Mouse (Mus musculus): Measurements from ENCODE around the gene Smurf1. TPM values are rescaled to one million over a fixed set of nuclear protein-coding genes. Genes with fewer than 3 reads are reported as not detected.

The Smurf1 gene
- polyA plus RNA-seq, 1 experiment, result 5.8 TPM

GRCm38 (mm10) chr5:144971266-144971665 lies 5.6 kb upstream of the Smurf1 start:
- Histone ChIP-seq H3K4me1 (ENCODE audit: control insufficient read depth, insufficient read depth, low read length) (no peaks in the 10 kb centered on the region), H3K4me3 (replicated peaks; ENCODE audit: control insufficient read depth, low read depth, low read length) (no peak overlapping the region), H3K27ac (ENCODE audit: control insufficient read depth, insufficient read depth, low read depth, low read length, poor library complexity) (no peak overlapping the region)
- TF ChIP-seq CTCF (IDR thresholded peaks at IDR 0.05; ENCODE audit: control insufficient read depth, insufficient read depth, low read length) (no peak), POLR2A (IDR thresholded peaks at IDR 0.05; ENCODE audit: borderline replicate concordance, control insufficient read depth, low read depth, low read length) (no peak)
- 85% methylated on average over 3 of the region's 3 CpGs for WGBS

GRCm38 (mm10) chr5:144964872-144965638 lies 592 bp downstream of the Smurf1 start:
- WGBS, result 4% methylated on average over 43 of the region's 56 CpGs
- peak overlapping the region; percentile 64 for H3K4me3 ChIP-seq (replicated peaks; ENCODE audit: control insufficient read depth, low read depth, low read length)
- H3K4me1 ChIP-seq (ENCODE audit: control insufficient read depth, insufficient read depth, low read length), result peaks cover 2% of the 10 kb centered on the region; the same call in 1 of the 2 replicates
- H3K27ac ChIP-seq (ENCODE audit: control insufficient read depth, insufficient read depth, low read depth, low read length, poor library complexity), result peak overlapping the region; percentile 78; the same call in 1 of the 2 replicates
- TF ChIP-seq CTCF (IDR thresholded peaks at IDR 0.05; ENCODE audit: control insufficient read depth, insufficient read depth, low read length) (no peak), POLR2A (IDR thresholded peaks at IDR 0.05; ENCODE audit: borderline replicate concordance, control insufficient read depth, low read depth, low read length) (no peak)

GRCm38 (mm10) chr5:144964465-144964864 lies 1.2 kb downstream of the Smurf1 start:
- Histone ChIP-seq H3K27ac (ENCODE audit: control insufficient read depth, insufficient read depth, low read depth, low read length, poor library complexity) (no peak overlapping the region), H3K4me1 (ENCODE audit: control insufficient read depth, insufficient read depth, low read length) (peaks cover 2% of the 10 kb centered on the region; the same call in 1 of the 2 replicates), H3K4me3 (replicated peaks; ENCODE audit: control insufficient read depth, low read depth, low read length) (no peak overlapping the region)
- 59% methylated on average over 8 of the region's 8 CpGs for WGBS
- TF ChIP-seq CTCF (IDR thresholded peaks at IDR 0.05; ENCODE audit: control insufficient read depth, insufficient read depth, low read length), result no peak
- TF ChIP-seq POLR2A (IDR thresholded peaks at IDR 0.05; ENCODE audit: borderline replicate concordance, control insufficient read depth, low read depth, low read length), result no peak

- 14% methylated on average over 13 of the region's 13 CpGs for WGBS
- H3K27ac ChIP-seq (ENCODE audit: control insufficient read depth, insufficient read depth, low read depth, low read length, poor library complexity), result no peak overlapping the region
- peaks cover 2% of the 10 kb centered on the region; the same call in 1 of the 2 replicates for H3K4me1 ChIP-seq (ENCODE audit: control insufficient read depth, insufficient read depth, low read length)
- TF ChIP-seq CTCF (IDR thresholded peaks at IDR 0.05; ENCODE audit: control insufficient read depth, insufficient read depth, low read length) (no peak), POLR2A (IDR thresholded peaks at IDR 0.05; ENCODE audit: borderline replicate concordance, control insufficient read depth, low read depth, low read length) (no peak)
- H3K4me3 ChIP-seq (replicated peaks; ENCODE audit: control insufficient read depth, low read depth, low read length), result no peak overlapping the region
Observed at GRCm38 (mm10) chr5:144963817-144964261, 1.8 kb downstream of the Smurf1 start.

GRCm38 (mm10) chr5:144963401-144963800 lies 2.2 kb downstream of the Smurf1 start:
- no peak for TF ChIP-seq POLR2A (IDR thresholded peaks at IDR 0.05; ENCODE audit: borderline replicate concordance, control insufficient read depth, low read depth, low read length)
- no peak for TF ChIP-seq CTCF (IDR thresholded peaks at IDR 0.05; ENCODE audit: control insufficient read depth, insufficient read depth, low read length)
- Histone ChIP-seq H3K27ac (ENCODE audit: control insufficient read depth, insufficient read depth, low read depth, low read length, poor library complexity) (no peak overlapping the region), H3K4me1 (ENCODE audit: control insufficient read depth, insufficient read depth, low read length) (peaks cover 2% of the 10 kb centered on the region; the same call in 1 of the 2 replicates), H3K4me3 (replicated peaks; ENCODE audit: control insufficient read depth, low read depth, low read length) (no peak overlapping the region)
- WGBS, result 16% methylated on average over 3 of the region's 3 CpGs

- WGBS, result 86% methylated on average over 9 of the region's 9 CpGs
- Histone ChIP-seq H3K27ac (ENCODE audit: control insufficient read depth, insufficient read depth, low read depth, low read length, poor library complexity) (no peak overlapping the region), H3K4me3 (replicated peaks; ENCODE audit: control insufficient read depth, low read depth, low read length) (no peak overlapping the region), H3K4me1 (ENCODE audit: control insufficient read depth, insufficient read depth, low read length) (no peaks in the 10 kb centered on the region)
- TF ChIP-seq CTCF (IDR thresholded peaks at IDR 0.05; ENCODE audit: control insufficient read depth, insufficient read depth, low read length) (no peak), POLR2A (IDR thresholded peaks at IDR 0.05; ENCODE audit: borderline replicate concordance, control insufficient read depth, low read depth, low read length) (no peak)
Observed at GRCm38 (mm10) chr5:144958271-144958670, 7.4 kb downstream of the Smurf1 start.

- Histone ChIP-seq H3K27ac (ENCODE audit: control insufficient read depth, insufficient read depth, low read depth, low read length, poor library complexity) (no peak overlapping the region), H3K4me1 (ENCODE audit: control insufficient read depth, insufficient read depth, low read length) (no peaks in the 10 kb centered on the region), H3K4me3 (replicated peaks; ENCODE audit: control insufficient read depth, low read depth, low read length) (no peak overlapping the region)
- WGBS, result 83% methylated on average over 7 of the region's 7 CpGs
- no peak for TF ChIP-seq POLR2A (IDR thresholded peaks at IDR 0.05; ENCODE audit: borderline replicate concordance, control insufficient read depth, low read depth, low read length)
- TF ChIP-seq CTCF (IDR thresholded peaks at IDR 0.05; ENCODE audit: control insufficient read depth, insufficient read depth, low read length), result no peak
Observed at GRCm38 (mm10) chr5:144954432-144954831, 11.2 kb downstream of the Smurf1 start.

GRCm38 (mm10) chr5:144952592-144952991 lies 13.1 kb downstream of the Smurf1 start:
- TF ChIP-seq POLR2A (IDR thresholded peaks at IDR 0.05; ENCODE audit: borderline replicate concordance, control insufficient read depth, low read depth, low read length), result no peak
- no peak for TF ChIP-seq CTCF (IDR thresholded peaks at IDR 0.05; ENCODE audit: control insufficient read depth, insufficient read depth, low read length)
- Histone ChIP-seq H3K4me3 (replicated peaks; ENCODE audit: control insufficient read depth, low read depth, low read length) (no peak overlapping the region), H3K27ac (ENCODE audit: control insufficient read depth, insufficient read depth, low read depth, low read length, poor library complexity) (no peak overlapping the region), H3K4me1 (ENCODE audit: control insufficient read depth, insufficient read depth, low read length) (no peaks in the 10 kb centered on the region)
- WGBS, result 57% methylated on average over 2 of the region's 2 CpGs
